Mouse (Mus musculus): ENCODE results near the gene Gpx4.
"Not testable (repeated sequence)": the region's sequence is repeated elsewhere in the genome, so short reads cannot be mapped to it uniquely, and the experiment has no call there.

Gene Gpx4

DNA sequence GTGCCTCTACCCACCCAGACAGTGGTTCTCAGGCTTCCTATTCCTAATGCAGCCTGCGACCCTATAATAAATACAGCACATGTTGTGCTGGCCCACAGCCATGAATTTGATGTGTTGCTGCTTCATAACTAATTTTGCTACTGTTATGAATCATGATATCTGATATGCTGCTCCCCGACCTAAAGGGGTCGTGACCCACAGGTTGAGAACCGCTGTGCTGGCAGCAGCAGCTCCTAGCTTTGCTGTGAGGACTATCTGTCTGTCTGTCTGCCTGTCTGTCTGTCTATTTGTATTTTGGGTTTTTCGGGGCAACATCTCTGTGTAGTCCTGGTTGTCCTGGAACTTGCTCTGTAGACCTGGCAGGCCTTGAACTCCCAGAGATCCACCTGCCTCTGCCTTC is 23.2 kb upstream of the Gpx4 start:
- no peak for DNase-seq (ENCODE audit: low spot score in 2 of 2)

GRCm38 (mm10) chr10:80024229-80025043 is 22.5 kb upstream of the Gpx4 start:
- DNase-seq (ENCODE audit: low spot score in 2 of 2), result no peak

- no peak for DNase-seq (ENCODE audit: low spot score in 2 of 2)
Measured at GRCm38 (mm10) chr10:80025044-80025347, 22.0 kb upstream of the Gpx4 start.

DNA sequence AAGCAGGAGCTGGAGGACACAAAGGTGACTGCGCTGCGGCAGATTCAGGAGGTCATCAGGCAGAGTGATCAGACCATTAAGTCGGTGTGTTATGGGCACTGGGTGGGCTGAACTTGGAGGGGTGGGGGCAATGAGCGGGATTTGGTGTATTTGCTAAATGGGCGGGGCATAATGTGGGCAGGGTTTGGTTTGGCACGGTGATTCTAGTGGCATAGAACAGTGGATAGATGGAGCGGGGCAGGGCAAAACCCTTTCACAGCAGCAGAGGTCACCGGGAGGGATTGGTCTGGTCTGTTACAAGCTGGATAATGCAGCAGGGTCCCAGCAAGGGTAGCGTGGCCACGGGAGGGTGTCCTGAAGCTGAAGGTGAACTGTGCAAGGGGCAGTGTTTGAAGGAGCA is 21.5 kb upstream of the Gpx4 start:
- no peak for DNase-seq (ENCODE audit: low spot score in 2 of 2)

GRCm38 (mm10) chr10:80025889-80026288 is 21.1 kb upstream of the Gpx4 start:
- no peak for DNase-seq (ENCODE audit: low spot score in 2 of 2)

DNA sequence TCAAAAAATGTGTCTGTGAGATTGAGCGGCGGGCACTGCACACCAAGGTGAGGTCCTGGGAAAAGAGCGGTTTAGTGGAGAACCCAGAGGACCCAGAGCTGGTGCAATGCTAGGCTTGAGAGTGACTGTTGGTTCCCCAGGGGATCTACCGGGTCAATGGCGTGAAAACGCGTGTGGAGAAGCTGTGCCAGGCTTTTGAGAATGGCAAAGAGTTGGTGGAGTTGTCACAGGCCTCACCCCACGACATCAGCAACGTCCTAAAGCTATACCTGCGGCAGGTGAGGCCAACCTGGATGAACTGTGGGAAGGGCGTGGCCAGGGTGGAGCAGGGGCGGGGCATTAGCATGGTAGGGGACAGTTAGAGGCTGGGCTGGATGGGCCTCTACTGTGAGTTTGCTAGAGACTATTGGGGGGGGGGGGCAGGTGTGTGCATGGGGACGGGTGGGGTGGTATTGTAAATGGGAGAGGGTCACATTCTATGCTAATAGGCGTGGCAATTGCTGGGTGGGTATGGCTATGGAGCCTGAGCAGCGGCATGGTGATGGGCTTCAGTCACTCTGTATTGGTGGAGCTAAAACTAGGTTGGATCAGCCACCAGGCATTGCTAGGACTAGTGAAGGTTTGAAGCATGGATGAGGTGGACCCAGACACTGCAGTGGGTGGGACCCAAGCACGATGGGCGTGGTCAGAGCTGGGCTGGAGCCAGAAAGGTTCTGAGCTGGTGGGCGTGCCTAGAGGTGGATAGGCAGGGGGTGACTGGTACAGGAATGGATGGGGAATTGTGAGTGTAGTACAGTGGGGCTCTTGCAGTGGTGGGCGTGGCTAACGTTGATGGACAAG is 19.1 kb upstream of the Gpx4 start:
- no peak for DNase-seq (ENCODE audit: low spot score in 2 of 2)

DNA sequence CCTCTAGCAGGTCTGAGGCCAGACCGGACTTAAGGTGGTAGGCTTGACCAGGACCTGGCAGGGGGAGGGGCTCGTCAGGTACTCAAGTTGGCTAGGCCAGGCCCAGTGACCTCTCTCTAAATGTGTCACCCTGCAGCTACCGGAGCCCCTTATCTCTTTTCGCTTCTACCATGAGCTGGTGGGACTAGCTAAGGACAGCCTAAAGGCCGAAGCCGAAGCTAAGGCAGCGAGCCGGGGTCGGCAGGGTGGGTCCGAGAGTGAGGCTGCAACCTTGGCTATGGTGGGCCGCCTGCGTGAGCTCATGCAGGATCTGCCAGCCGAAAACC is 18.5 kb upstream of the Gpx4 start:
- no peak for DNase-seq (ENCODE audit: low spot score in 2 of 2)

DNA sequence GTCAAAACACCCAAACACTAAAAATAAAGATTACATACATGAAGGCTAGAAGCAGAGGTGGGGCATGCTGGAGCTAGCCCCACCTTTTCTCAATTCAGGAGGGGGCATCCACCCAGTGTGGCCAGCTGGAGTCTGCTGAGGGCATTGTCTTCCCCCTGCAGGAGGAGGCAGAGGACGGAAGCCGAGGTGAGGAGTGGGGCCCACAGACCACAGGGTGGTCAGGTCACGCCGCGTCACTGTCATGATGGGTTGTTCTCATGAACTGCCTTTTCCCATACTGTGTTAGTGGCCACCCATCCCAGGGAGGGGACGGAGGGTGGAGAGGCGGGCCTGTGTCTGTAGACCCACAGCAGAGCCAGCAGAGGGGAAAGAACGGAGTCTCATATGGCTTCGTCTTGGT is 16.8 kb upstream of the Gpx4 start:
- no peak for DNase-seq (ENCODE audit: low spot score in 2 of 2)

GRCm38 (mm10) chr10:80030736-80031135 is 16.2 kb upstream of the Gpx4 start:
- DNase-seq (ENCODE audit: low spot score in 2 of 2), result no peak

DNA sequence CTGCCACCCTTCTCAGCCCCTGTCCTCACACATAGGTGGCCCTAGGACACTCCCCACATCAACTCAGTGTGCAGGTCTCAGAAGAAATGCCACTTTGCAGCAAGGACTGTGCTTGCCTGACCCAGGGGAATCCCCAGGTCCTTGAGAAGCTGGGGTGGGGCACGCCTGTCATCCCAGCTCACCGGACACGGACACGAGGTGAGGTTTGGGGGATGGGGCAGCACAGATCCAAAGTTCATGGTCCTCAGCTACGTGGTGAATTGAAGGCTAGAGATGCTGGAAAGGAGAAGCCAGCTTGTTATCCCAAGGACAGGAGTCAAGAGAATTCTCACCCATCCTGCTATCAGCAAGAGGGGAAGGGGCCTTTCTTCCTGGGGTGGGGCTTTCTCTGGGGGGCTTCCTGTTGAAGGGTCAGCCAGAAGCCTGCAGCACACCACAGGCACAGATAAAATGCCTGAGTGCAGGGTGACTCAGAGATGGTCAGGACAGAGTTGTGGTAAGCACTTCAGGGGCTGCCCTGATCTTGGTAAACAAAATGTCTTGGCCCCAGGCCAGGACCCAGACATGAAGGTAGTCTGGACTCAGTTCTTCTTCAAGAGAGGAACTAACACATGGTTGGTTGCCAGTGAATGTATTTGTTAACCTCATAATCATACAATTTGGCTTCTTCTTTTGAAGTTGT is 14.0 kb upstream of the Gpx4 start:
- peak in 1 of 2 experiments; percentile 65 for DNase-seq (ENCODE audit: low spot score in 2 of 2)

DNA sequence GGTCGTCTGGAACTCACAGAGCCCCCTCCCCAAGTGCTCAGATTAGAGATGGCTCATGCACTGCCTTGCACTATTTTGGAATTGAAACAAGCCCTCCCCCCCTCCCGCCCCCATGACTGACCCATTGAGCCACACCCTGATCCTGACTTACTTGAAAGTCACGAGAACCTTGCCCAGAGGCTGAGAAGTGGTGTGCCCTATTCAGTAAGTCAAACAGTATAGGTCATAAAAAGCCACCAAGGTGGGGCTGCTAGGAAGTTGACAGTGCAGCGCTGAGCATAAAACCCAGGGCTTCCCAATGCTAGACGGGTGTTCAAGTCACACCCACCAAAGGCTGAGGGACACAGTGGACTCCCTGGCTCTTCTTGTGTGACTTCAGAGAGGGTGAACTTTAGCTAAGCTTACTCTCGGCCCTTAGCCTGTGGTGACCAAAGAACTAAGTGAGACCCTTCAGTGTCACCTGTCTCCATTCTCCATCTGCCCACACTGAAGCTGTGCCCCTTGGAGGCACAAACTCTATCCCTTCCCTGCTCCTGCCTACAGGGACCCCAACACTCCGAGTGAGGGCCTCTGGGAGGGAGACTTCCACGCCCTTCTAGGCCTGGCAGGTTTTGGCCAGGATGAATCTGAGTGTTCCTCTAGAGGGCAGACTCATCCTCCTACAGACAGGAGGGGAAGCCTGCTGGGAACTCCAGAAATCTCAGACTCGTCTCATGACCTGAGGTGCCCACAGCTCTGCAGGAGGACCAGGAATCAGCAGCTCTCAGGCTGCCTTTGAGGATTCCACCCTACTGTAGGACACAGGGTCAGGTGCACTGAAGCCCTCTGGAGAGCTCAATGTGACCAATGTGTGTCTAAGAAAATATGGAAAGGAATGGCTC is 13.2 kb upstream of the Gpx4 start:
- DNase-seq (ENCODE audit: low spot score in 2 of 2), result no peak

- DNase-seq (ENCODE audit: low spot score in 2 of 2), result no peak
Measured at GRCm38 (mm10) chr10:80035148-80035547, 11.8 kb upstream of the Gpx4 start.

GRCm38 (mm10) chr10:80035686-80036085 is 11.3 kb upstream of the Gpx4 start:
- no peak for DNase-seq (ENCODE audit: low spot score in 2 of 2)

GRCm38 (mm10) chr10:80036832-80037231 is 10.1 kb upstream of the Gpx4 start:
- DNase-seq (ENCODE audit: low spot score in 2 of 2), result no peak

DNA sequence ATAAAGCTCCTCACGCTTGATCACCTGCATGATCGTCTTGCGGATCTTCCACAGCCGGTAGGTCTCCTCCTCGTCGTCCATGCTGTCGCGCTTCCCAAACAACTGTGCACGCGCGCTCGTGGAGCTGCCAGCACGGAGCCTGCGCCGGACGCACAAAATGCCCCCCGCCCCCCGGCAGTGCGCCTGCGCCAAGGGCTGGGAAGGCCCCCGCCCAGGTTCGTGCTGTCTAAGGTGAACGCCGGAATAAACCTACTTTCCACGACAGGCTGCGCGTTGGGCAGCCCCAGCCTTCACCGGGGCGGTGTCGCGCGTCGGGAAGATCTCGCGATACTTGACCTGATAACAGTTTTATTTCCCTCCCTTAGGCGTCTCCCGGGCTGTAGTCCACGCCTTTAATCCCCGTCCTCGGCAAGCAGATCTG is 7.4 kb upstream of the Gpx4 start, which contains the start of gene Polr2e:
Polr2e (minus strand) TSS at position 237 of the 421 bp plus-strand sequence.
- DNase-seq (ENCODE audit: low spot score in 2 of 2), result peak; percentile 99

GRCm38 (mm10) chr10:80041409-80042060 is 5.4 kb upstream of the Gpx4 start:
- not testable (repeated sequence) for DNase-seq (ENCODE audit: low spot score in 2 of 2)

GRCm38 (mm10) chr10:80044087-80044486 is 2.9 kb upstream of the Gpx4 start:
- no peak for DNase-seq (ENCODE audit: low spot score in 2 of 2)

GRCm38 (mm10) chr10:80045364-80045763 is 1.6 kb upstream of the Gpx4 start:
- not testable (repeated sequence) for DNase-seq (ENCODE audit: low spot score in 2 of 2)

- no peak for DNase-seq (ENCODE audit: low spot score in 2 of 2)
Measured at GRCm38 (mm10) chr10:80045766-80046165, 1.2 kb upstream of the Gpx4 start.

DNA sequence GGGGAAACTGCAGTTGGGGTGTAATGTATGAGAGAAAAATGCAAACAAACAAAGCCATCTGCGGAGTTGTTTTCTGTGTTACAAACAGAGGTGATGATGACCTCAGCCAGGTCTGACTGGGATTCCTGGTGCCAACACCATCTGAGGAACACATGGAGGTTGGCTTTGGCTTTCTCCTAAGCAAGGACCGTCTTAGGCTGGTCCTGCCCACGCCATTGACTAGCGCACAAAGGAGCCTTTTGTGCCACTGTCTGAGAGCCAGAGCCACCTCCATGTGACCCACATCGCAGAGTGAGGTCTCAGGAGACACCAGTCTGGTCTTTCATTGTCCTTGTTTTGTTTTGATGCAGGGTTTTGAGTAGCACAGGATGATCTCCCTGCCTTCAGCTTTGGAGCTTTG is 1.4 kb downstream of the Gpx4 start:
- DNase-seq (ENCODE audit: low spot score in 2 of 2), result no peak

- no peak for DNase-seq (ENCODE audit: low spot score in 2 of 2)
Measured at GRCm38 (mm10) chr10:80048834-80049233, 1.9 kb downstream of the Gpx4 start.

Measured in right cerebral cortex, postnatal 10 days (tissue).